Mouse (Mus musculus): ENCODE measurements around the gene Pkig. TPM values are rescaled to one million over a fixed set of nuclear protein-coding genes. Genes with fewer than 3 reads are reported as not detected.

Gene Pkig
- total and polyA plus RNA-seq, 3 experiments: 79.5 to 160 TPM; not detected in 1

- no peaks in the 10 kb centered on the region for H3K9me3 ChIP-seq (replicated peaks; ENCODE audit: insufficient read depth, low read length)
- H3K27me3 ChIP-seq (ENCODE audit: control insufficient read depth in 1 of 2, insufficient read depth in 2 of 2, low read length in 2 of 2): no peaks in the 10 kb centered on the region
- H3K36me3 ChIP-seq (ENCODE audit: control insufficient read depth in 1 of 2, insufficient read depth in 2 of 2, low read length in 2 of 2): peaks cover 0 to 17% of the 10 kb centered on the region in 2 experiments; a peak in 2 of 4 replicates
- peaks cover 4 to 16% of the 10 kb centered on the region in 2 experiments; a peak in 3 of 4 replicates for H3K4me1 ChIP-seq (ENCODE audit: control insufficient read depth in 1 of 2, insufficient read depth in 2 of 2, low read length in 2 of 2)
- no peak overlapping the region for H3K4me3 ChIP-seq (ENCODE audit: control insufficient read depth in 1 of 2, insufficient read depth in 1 of 2, low read depth in 2 of 2, low read length in 2 of 2)
- peak overlapping the region; percentile 39 for H3K27ac ChIP-seq (ENCODE audit: control insufficient read depth, low read depth, low read length)
- TF ChIP-seq KAT2A (conservative IDR thresholded peaks at IDR 0.05; ENCODE audit: low read depth, low read length): no peak
- no peak for TF ChIP-seq POLR2A (IDR thresholded peaks at IDR 0.05; ENCODE audit: control insufficient read depth in 1 of 2, insufficient read depth in 1 of 2, low read depth in 1 of 2, low read length in 2 of 2, poor library complexity in 1 of 2)
- peak; percentile 88 for TF ChIP-seq TBP (IDR thresholded peaks at IDR 0.05; ENCODE audit: low read depth, low read length)
- TF ChIP-seq TAL1 (IDR thresholded peaks at IDR 0.05; ENCODE audit: low read length): no peak
- TF ChIP-seq ELF1 (IDR thresholded peaks at IDR 0.05; ENCODE audit: low read depth, low read length): peak; percentile 56; the same call in 1 of the 2 replicates
- no peak for TF ChIP-seq SIN3A (IDR thresholded peaks at IDR 0.05; ENCODE audit: low read length)
- no peak for TF ChIP-seq NELFE (IDR thresholded peaks at IDR 0.05; ENCODE audit: low read depth, low read length)
- TF ChIP-seq BHLHE40 (IDR thresholded peaks at IDR 0.05; ENCODE audit: borderline replicate concordance, low read depth, low read length): no peak
- TF ChIP-seq MAX (IDR thresholded peaks at IDR 0.05; ENCODE audit: low read length): no peak
- TF ChIP-seq SMC3 (IDR thresholded peaks at IDR 0.05; ENCODE audit: low read depth, low read length): peak; percentile 11; the same call in 1 of the 2 replicates
- peak in 1 of 3 experiments; percentile 3; a peak in 1 of 6 replicates for TF ChIP-seq CTCF (IDR thresholded peaks at IDR 0.05 in 2 of 3, conservative IDR thresholded peaks at IDR 0.05 in 1 of 3; ENCODE audit: control insufficient read depth in 1 of 3, insufficient read depth in 1 of 3, low read depth in 2 of 3, low read length in 3 of 3, poor library complexity in 1 of 3, severe bottlenecking in 1 of 3)
- 0 out of 2 replicates have a peak, but pooled peaks have one; percentile 26 for TF ChIP-seq RCOR1 (IDR thresholded peaks at IDR 0.05; ENCODE audit: low read depth, low read length)
- peaks cover 6% of the 10 kb centered on the region; the same call in 1 of the 2 replicates for H3K79me2 ChIP-seq (ENCODE audit: control insufficient read depth, insufficient read depth, low read length, poor library complexity)
- peak; percentile 84 for DNase-seq (ENCODE audit: low read depth, low spot score)
- H3K9ac ChIP-seq (ENCODE audit: control insufficient read depth, low read depth, low read length, poor library complexity, severe bottlenecking): peak overlapping the region; percentile 15
Measured at GRCm38 (mm10) chr2:163676745-163677144, 18.6 kb downstream of the Pkig start.

GRCm38 (mm10) chr2:163682344-163682743, 24.2 kb downstream of the Pkig start:
- no peak for DNase-seq (ENCODE audit: low read depth, low spot score)
- no peak overlapping the region for H3K9ac ChIP-seq (ENCODE audit: control insufficient read depth, low read depth, low read length, poor library complexity, severe bottlenecking)
- H3K4me3 ChIP-seq (ENCODE audit: control insufficient read depth in 1 of 2, insufficient read depth in 1 of 2, low read depth in 2 of 2, low read length in 2 of 2): no peak overlapping the region
- H3K79me2 ChIP-seq (ENCODE audit: control insufficient read depth, insufficient read depth, low read length, poor library complexity): peaks cover 12% of the 10 kb centered on the region; the same call in 1 of the 2 replicates
- H3K9me3 ChIP-seq (replicated peaks; ENCODE audit: insufficient read depth, low read length): no peaks in the 10 kb centered on the region
- TF ChIP-seq SMC3 (IDR thresholded peaks at IDR 0.05; ENCODE audit: low read depth, low read length) (no peak), MAFK (IDR thresholded peaks at IDR 0.05; ENCODE audit: borderline replicate concordance, low read depth, low read length) (no peak), TCF12 (IDR thresholded peaks at IDR 0.05; ENCODE audit: low read depth, low read length) (no peak), CHD1 (IDR thresholded peaks at IDR 0.05; ENCODE audit: low read depth, low read length) (no peak), KAT2A (conservative IDR thresholded peaks at IDR 0.05; ENCODE audit: low read depth, low read length) (no peak), MAX (IDR thresholded peaks at IDR 0.05; ENCODE audit: low read length) (no peak), MAZ (IDR thresholded peaks at IDR 0.05; ENCODE audit: low read depth, low read length) (no peak), NELFE (IDR thresholded peaks at IDR 0.05; ENCODE audit: low read depth, low read length) (no peak), UBTF (IDR thresholded peaks at IDR 0.05; ENCODE audit: borderline replicate concordance, insufficient read depth, low read depth, low read length) (no peak), MEF2A (IDR thresholded peaks at IDR 0.05; ENCODE audit: extremely low read depth, insufficient replicate concordance, low read depth, low read length, poor library complexity, severe bottlenecking) (no peak), HCFC1 (IDR thresholded peaks at IDR 0.05; ENCODE audit: low read depth, low read length) (no peak), POLR2AphosphoS2 (IDR thresholded peaks at IDR 0.05; ENCODE audit: low read length) (no peak), ZNF384 (IDR thresholded peaks at IDR 0.05; ENCODE audit: low read depth, low read length) (no peak), JUND (IDR thresholded peaks at IDR 0.05; ENCODE audit: low read depth, low read length) (no peak), ETS1 (IDR thresholded peaks at IDR 0.05; ENCODE audit: low read depth, low read length) (no peak), TAL1 (IDR thresholded peaks at IDR 0.05; ENCODE audit: low read length) (no peak), NRF1 (IDR thresholded peaks at IDR 0.05; ENCODE audit: insufficient read depth, low read depth, low read length, poor library complexity, severe bottlenecking) (no peak), ZMIZ1 (IDR thresholded peaks at IDR 0.05; ENCODE audit: low read depth, low read length) (no peak), CTCF (IDR thresholded peaks at IDR 0.05 in 2 of 3, conservative IDR thresholded peaks at IDR 0.05 in 1 of 3; ENCODE audit: control insufficient read depth in 1 of 3, insufficient read depth in 1 of 3, low read depth in 2 of 3, low read length in 3 of 3, poor library complexity in 1 of 3, severe bottlenecking in 1 of 3) (no peak)
- no peaks in the 10 kb centered on the region for H3K27me3 ChIP-seq (ENCODE audit: control insufficient read depth in 1 of 2, insufficient read depth in 2 of 2, low read length in 2 of 2)
- H3K27ac ChIP-seq (ENCODE audit: control insufficient read depth, low read depth, low read length): no peak overlapping the region
- H3K36me3 ChIP-seq (ENCODE audit: control insufficient read depth in 1 of 2, insufficient read depth in 2 of 2, low read length in 2 of 2): peaks cover 0 to 15% of the 10 kb centered on the region in 2 experiments; a peak in 2 of 4 replicates
- H3K4me1 ChIP-seq (ENCODE audit: control insufficient read depth in 1 of 2, insufficient read depth in 2 of 2, low read length in 2 of 2): peaks cover 8 to 17% of the 10 kb centered on the region in 2 experiments
